Mouse (Mus musculus) liver, adult 2 months (tissue): ENCODE measurements at regions not wholly inside any gene's neighbourhood (a gene's known extent, or its start where the extent isn't known, plus 50 kb on each side); places are given as distances from the start of the nearest gene placed in this dataset.

Experiments
- CTCF ChIP-seq: fragments of 200-500 bp; IDR thresholded peaks from 2 replicates; pipeline ENCODE4 v1.5.1; 2011; ENCODE audit warnings: low read depth, low read length, control low read depth
- POLR2A ChIP-seq: fragments of 200-500 bp; IDR thresholded peaks from 2 replicates; pipeline ENCODE4 v1.6.1; 2011; ENCODE audit warnings: low read length, control low read depth; ENCODE audit not compliant: insufficient read depth; ENCODE audit errors: extremely low read depth

DNA sequence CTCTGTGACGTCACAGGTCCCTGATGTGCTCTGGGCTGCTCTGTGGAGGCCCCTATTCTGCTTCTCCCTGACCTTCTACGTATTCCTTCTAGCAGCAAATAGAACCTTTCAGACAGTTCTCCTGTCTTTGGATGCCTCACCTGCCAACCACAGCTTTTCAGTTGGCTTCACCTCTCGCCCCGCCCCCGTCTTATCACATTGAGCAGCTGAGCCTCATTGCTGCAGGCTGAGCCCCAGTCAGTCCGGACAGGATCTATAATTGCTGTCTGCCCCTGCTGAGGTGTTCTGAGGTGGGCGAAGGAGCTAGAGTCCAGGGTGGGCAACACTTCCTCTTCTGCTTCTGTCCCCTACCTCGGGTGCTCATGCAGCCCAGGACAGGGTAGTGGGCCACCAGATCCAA is 556.5 kb downstream of the Gm19410 start:
- TF ChIP-seq CTCF (no peak), POLR2A (no peak)
